ENCODE assay signal across 24 mouse cellular contexts in genomic region chr11:34827803-34828202, GRCm38 (mm10). TPM values are rescaled to one million over a fixed set of nuclear protein-coding genes. Genes with fewer than 3 reads are reported as not detected.
DNase-seq lines count a peak whose midpoint lies in the region; ATAC-seq and TF ChIP-seq lines count a peak whose summit lies in the region.
"Had no signal": no experiment of that assay in that cellular context is flagged by ENCODE, and none has a peak within 500 bp of the region (broad histone marks: within the 10 kb centered on the region; RNA-seq: fewer than 3 reads in every experiment).

No protein-coding gene starts in this region.

- H3K4me3 ChIP-seq in bone marrow macrophage, adult 2 months (ENCODE audit: insufficient read depth, low read length): no peak overlapping the region
- H3K4me3 ChIP-seq in macrophage (ENCODE audit: inconsistent target): no peak overlapping the region
- no peak overlapping the region for H3K4me3 ChIP-seq in kidney, embryonic 14.5 days (ENCODE audit: low read length)
- H3K4me3 ChIP-seq: embryonic facial prominence, embryonic 10.5 days; embryonic facial prominence, embryonic 12.5 days; forebrain, embryonic 13.5 days; forebrain, embryonic 15.5 days had no signal

- H3K79me2 ChIP-seq in macrophage (ENCODE audit: inconsistent target): peaks cover 86% of the 10 kb centered on the region

- no peak overlapping the region for H3K9ac ChIP-seq in kidney, embryonic 14.5 days (ENCODE audit: low read depth, low read length)
- H3K9ac ChIP-seq: embryonic facial prominence, embryonic 12.5 days; forebrain, embryonic 13.5 days; forebrain, embryonic 15.5 days; forebrain, postnatal 0 days had no signal

- ATAC-seq in CD4-positive, CD25-positive, alpha-beta regulatory T cell, adult 4 months: peak; percentile 56
- ATAC-seq in kidney, embryonic 14.5 days (ENCODE audit: low FRiP score, low TSS enrichment): no peak
- ATAC-seq: activated CD4-positive, CD25-positive, alpha-beta regulatory T cell, adult 4 months; forebrain, embryonic 13.5 days; forebrain, embryonic 15.5 days; forebrain, postnatal 0 days; Patski had no signal

- no peaks in the 10 kb centered on the region for H3K9me3 ChIP-seq in kidney, embryonic 14.5 days (ENCODE audit: control insufficient read depth, low read length)
- H3K9me3 ChIP-seq: embryonic facial prominence, embryonic 10.5 days; embryonic facial prominence, embryonic 12.5 days; forebrain, embryonic 13.5 days; forebrain, embryonic 15.5 days; G1E had no signal

- peaks cover 40% of the 10 kb centered on the region for H3K4me1 ChIP-seq in bone marrow macrophage, adult 2 months (ENCODE audit: control insufficient read depth, insufficient read depth, low read length)
- H3K4me1 ChIP-seq in kidney, embryonic 14.5 days (ENCODE audit: control insufficient read depth, insufficient read depth, low read length): peaks cover 7% of the 10 kb centered on the region

- peaks cover 17% of the 10 kb centered on the region; the same call in 1 of the 2 replicates for H3K36me3 ChIP-seq in macrophage (ENCODE audit: inconsistent target)
- H3K36me3 ChIP-seq in kidney, embryonic 14.5 days (ENCODE audit: control insufficient read depth, insufficient read depth, low read length): peaks cover 45% of the 10 kb centered on the region

- peak overlapping the region; percentile 93 for H3K27ac ChIP-seq in bone marrow macrophage, adult 2 months (ENCODE audit: insufficient read depth, low read depth, low read length)
- peak overlapping the region; percentile 100 for H3K27ac ChIP-seq in macrophage
- no peak overlapping the region for H3K27ac ChIP-seq in kidney, embryonic 14.5 days (ENCODE audit: low read depth, low read length)
- H3K27ac ChIP-seq: embryonic facial prominence, embryonic 10.5 days; embryonic facial prominence, embryonic 12.5 days; forebrain, embryonic 13.5 days; forebrain, embryonic 15.5 days had no signal

- H3K27me3 ChIP-seq in kidney, embryonic 14.5 days (ENCODE audit: control insufficient read depth, insufficient read depth, low read length): no peaks in the 10 kb centered on the region
- H3K27me3 ChIP-seq: embryonic facial prominence, embryonic 12.5 days; forebrain, embryonic 13.5 days; forebrain, embryonic 15.5 days; Patski had no signal

- no peak for TF ChIP-seq POLR2A in bone marrow macrophage, adult 2 months (IDR thresholded peaks at IDR 0.05; ENCODE audit: borderline replicate concordance, low read depth, low read length)

- TF ChIP-seq CTCF in bone marrow macrophage, adult 2 months (IDR thresholded peaks at IDR 0.05; ENCODE audit: low read depth, low read length): no peak

- H3K4me2 ChIP-seq in kidney, embryonic 14.5 days (replicated peaks; ENCODE audit: low read depth, low read length): no peak overlapping the region
- H3K4me2 ChIP-seq: embryonic facial prominence, embryonic 12.5 days; forebrain, embryonic 13.5 days; forebrain, embryonic 15.5 days had no signal

- peak; percentile 58 for DNase-seq in A20 (ENCODE audit: low read depth, low spot score)
- no peak for DNase-seq in gastrocnemius, adult 8-10 months (ENCODE audit: low spot score in 2 of 2)
- DNase-seq in lung, postnatal 14 days: no peak
- DNase-seq in kidney, postnatal 36 days: no peak
- DNase-seq: adrenal gland, adult 8-10 months; adrenal gland, postnatal 14 days; adrenal gland, postnatal 36 days; cerebellum, adult 11 months; cerebellum, adult 18-20 months; cerebellum, adult 8-10 months; cerebellum, adult 9-11 months; cerebellum, postnatal 25 days; forebrain, postnatal 0 days had no signal

- WGBS in macrophage (ENCODE audit: missing documents): 98% methylated on average over 3 of the region's 3 CpGs
- 95% methylated on average over 3 of the region's 3 CpGs for WGBS in kidney, embryonic 14.5 days

RNA-seq across cellular contexts. Expression of gene Spdl1, which starts 5.6 kb away (rescaled TPM):
- 1 to 10 TPM; 2.7 to 4.1 TPM for polyA plus RNA-seq in CD4-positive, CD25-positive, alpha-beta regulatory T cell, adult 4 months (2017; shearing (Covaris generic))
- polyA plus RNA-seq in bone marrow macrophage, adult 2 months (2012; ENCODE audit: insufficient read depth, insufficient read length, missing spikeins): 11.4 and 15.7 TPM in 2 replicates
- total RNA-seq in macrophage (2018; cell fraction: chromatin; rRNA removed): 10 to 100 TPM; 15.0 to 87.5 (median 61.6) TPM
- total RNA-seq in macrophage (2018; cell fraction: cytosol; rRNA removed): 10 to 100 TPM; 19.8 to 51.2 (median 29.5) TPM
- 10 to 100 TPM; 17.8 to 74.1 (median 46.7) TPM for total RNA-seq in macrophage (2018; cell fraction: nucleus; rRNA removed)
- polyA plus RNA-seq in macrophage (2018): 19.1 to 34.5 TPM (median 20.0 TPM) in 3 replicates
- total RNA-seq in gastrocnemius, adult 8-10 months (2022): under 1 TPM in 2 of 4 experiments, not detected in 2; 0.11 to 0.39 TPM
- 26.0 and 26.9 TPM in 2 replicates for polyA plus RNA-seq in kidney, embryonic 14.5 days (2014; fragmentation: Nextera tagmentation; extraction: Ambion mirVana)

RNA-seq across cellular contexts. Expression of gene Dock2, which starts 44.1 kb away (rescaled TPM):
- polyA plus RNA-seq in CD4-positive, CD25-positive, alpha-beta regulatory T cell, adult 4 months (2017; shearing (Covaris generic)): 100 to 1,000 TPM; 247 to 339 TPM
- 95.9 and 104 TPM in 2 replicates for polyA plus RNA-seq in bone marrow macrophage, adult 2 months (2012; ENCODE audit: insufficient read depth, insufficient read length, missing spikeins)
- 1,000 to 10,000 TPM in 25 of 26 experiments, 100 to 1,000 TPM in 1; 626 to 1,628 (median 1,236) TPM for total RNA-seq in macrophage (2018; cell fraction: chromatin; rRNA removed)
- 100 to 1,000 TPM; 100 to 183 (median 142) TPM for total RNA-seq in macrophage (2018; cell fraction: cytosol; rRNA removed)
- 100 to 1,000 TPM; 263 to 899 (median 464) TPM for total RNA-seq in macrophage (2018; cell fraction: nucleus; rRNA removed)
- polyA plus RNA-seq in macrophage (2018): 98.2 to 157 TPM (median 126 TPM) in 3 replicates
- under 1 TPM; 0.39 to 0.67 (median 0.50) TPM for total RNA-seq in gastrocnemius, adult 8-10 months (2022)
- 0.27 and 1.1 TPM in 2 replicates for polyA plus RNA-seq in kidney, embryonic 14.5 days (2014; fragmentation: Nextera tagmentation; extraction: Ambion mirVana)
- polyA plus RNA-seq: Patski had no signal

Comparison
In these comparisons a context has a peak if more than half of its experiments do, and no peak if none do; other contexts are left out.
1. RNA of gene Dock2, which starts 44.1 kb away (polyA plus RNA-seq): 247 to 339 TPM in CD4-positive, CD25-positive, alpha-beta regulatory T cell, adult 4 months, 98.2 to 157 TPM in macrophage and 95.9 to 104 TPM in bone marrow macrophage, adult 2 months; 0.27 to 1.1 TPM in kidney, embryonic 14.5 days; every median in the first group is over 10 times any median in the second.